Mouse (Mus musculus) heart, embryonic 11.5 days (tissue): ENCODE results near the gene Zfr. TPM values are rescaled to one million over a fixed set of nuclear protein-coding genes. Genes with fewer than 3 reads are reported as not detected.
A peak's percentile ranks its signal among the peaks of the same experiment; 100 is the strongest.

Source experiments
- ATAC-seq: fragments of 200-750 bp; cut with Nextera tagmentation; replicated peaks from 2 replicates; pipeline ENCODE4 v1.8.0; 2017; ENCODE audit warnings: moderate library complexity; ENCODE audit not compliant: insufficient number of reproducible peaks, low FRiP score, low TSS enrichment
- H3K27ac ChIP-seq: fragments of 300-500 bp; sonication (generic); 2 replicates; pipeline ENCODE4 v1.5.1; 2014; ENCODE audit warnings: mild to moderate bottlenecking, low read depth, low read length
- H3K27me3 ChIP-seq: fragments of 300-500 bp; sonication (generic); 2 replicates; pipeline ENCODE4 v1.6.1; 2014; ENCODE audit warnings: mild to moderate bottlenecking, low read length, mixed read lengths; ENCODE audit not compliant: control insufficient read depth, insufficient read depth
- H3K36me3 ChIP-seq: fragments of 300-500 bp; sonication (generic); 2 replicates; pipeline ENCODE4 v1.6.1; 2014; ENCODE audit warnings: mild to moderate bottlenecking, low read length, moderate library complexity, mixed read lengths; ENCODE audit not compliant: control insufficient read depth, insufficient read depth
- H3K4me1 ChIP-seq: fragments of 300-500 bp; sonication (generic); 2 replicates; pipeline ENCODE4 v1.6.1; 2014; ENCODE audit warnings: low read length; ENCODE audit not compliant: control insufficient read depth, insufficient read depth
- H3K4me2 ChIP-seq: fragments of 300-500 bp; sonication (generic); 2 replicates; pipeline ENCODE4 v1.6.1; 2014; ENCODE audit warnings: mild to moderate bottlenecking, moderate library complexity
- H3K4me3 ChIP-seq: fragments of 300-500 bp; sonication (generic); 2 replicates; pipeline ENCODE4 v1.5.1; 2014; ENCODE audit warnings: low read depth, low read length
- H3K9ac ChIP-seq: fragments of 300-500 bp; sonication (generic); 2 replicates; pipeline ENCODE4 v1.6.1; 2014; ENCODE audit warnings: mild to moderate bottlenecking, low read depth, low read length, moderate library complexity
- H3K9me3 ChIP-seq: fragments of 300-500 bp; sonication (generic); replicated peaks from 2 replicates; pipeline ENCODE4 v1.6.1; 2016; ENCODE audit warnings: low read length; ENCODE audit not compliant: control insufficient read depth
- WGBS: fragments of 180-500 bp; shearing (Covaris S2); extraction: QIAGEN DNeasy Blood & Tissue Kit; methylation state at CpG from one replicate; pipeline ENCODE4 v1.1.7; 2014; ENCODE audit not compliant: insufficient replicate concordance; 5-methylcytosine and 5-hydroxymethylcytosine counted together
- polyA plus RNA-seq: library from polyadenylated mRNA; unstranded; fragments of >200 nt; fragmentation: Nextera tagmentation; extraction: Ambion mirVana; gene quantifications from 2 replicates; pipeline ENCODE4 v1.2.1, GENCODE M21; 2014

The Zfr gene
- polyA plus RNA-seq, 1 experiment from 2014 or later = 118 TPM

DNA sequence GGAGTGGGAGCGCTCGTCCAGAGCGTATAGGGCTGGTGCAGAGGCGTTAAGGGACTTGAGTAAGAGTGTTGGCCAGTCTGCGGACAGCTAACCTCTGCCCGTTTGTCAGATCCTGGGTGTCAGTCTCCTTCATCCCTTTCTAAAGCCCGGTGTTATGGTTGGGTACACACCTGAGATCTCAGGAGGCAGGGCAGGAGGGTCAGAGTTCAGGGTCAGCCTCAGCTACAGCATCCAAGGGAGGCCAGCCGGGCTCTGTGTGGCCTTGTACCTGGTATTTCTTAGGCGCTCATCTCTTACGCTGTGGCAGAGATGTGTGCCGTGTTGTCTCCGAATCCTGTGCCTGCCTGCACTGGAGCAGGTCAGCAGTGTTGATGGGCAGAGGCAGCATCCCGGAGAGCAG lies 103.5 kb downstream of the Zfr start:
- Histone ChIP-seq H3K4me1 (peaks cover 37% of the 10 kb centered on the region), H3K9me3 (no peaks in the 10 kb centered on the region), H3K9ac (no peak overlapping the region), H3K27me3 (no peaks in the 10 kb centered on the region), H3K36me3 (no peaks in the 10 kb centered on the region), H3K4me2 (no peak overlapping the region), H3K27ac (no peak overlapping the region), H3K4me3 (no peak overlapping the region)
- no peak for ATAC-seq
- WGBS = 89% methylated on average over 13 of the region's 13 CpGs

- Histone ChIP-seq H3K9me3 (no peaks in the 10 kb centered on the region), H3K4me1 (peaks cover 40% of the 10 kb centered on the region), H3K9ac (no peak overlapping the region), H3K36me3 (no peaks in the 10 kb centered on the region), H3K4me3 (no peak overlapping the region), H3K27me3 (no peaks in the 10 kb centered on the region), H3K27ac (no peak overlapping the region), H3K4me2 (no peak overlapping the region)
- WGBS = 53% methylated on average over 8 of the region's 8 CpGs
- ATAC-seq = no peak
Observed at GRCm38 (mm10) chr15:12222564-12223302, 105.1 kb downstream of the Zfr start.

DNA sequence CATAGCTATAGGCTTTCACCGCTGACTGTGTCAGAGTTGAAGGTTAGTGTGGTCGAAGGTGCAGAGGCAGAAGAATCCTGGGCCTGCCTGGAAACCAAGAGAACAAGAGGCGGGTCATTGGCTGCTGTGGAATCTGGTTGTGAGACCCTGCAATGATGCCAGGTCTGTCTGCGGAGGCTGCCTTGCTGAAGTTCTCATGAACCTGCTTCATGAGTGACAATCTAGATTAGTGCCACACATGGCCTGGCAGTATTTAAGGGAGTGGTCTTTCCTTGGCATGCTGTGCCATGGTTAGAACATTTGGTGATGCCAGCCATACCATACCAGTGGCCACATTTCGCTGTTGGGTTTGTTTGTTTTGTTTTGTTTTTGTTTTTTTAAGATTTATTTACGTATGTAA lies 105.8 kb downstream of the Zfr start:
- Histone ChIP-seq H3K4me1 (peaks cover 43% of the 10 kb centered on the region), H3K27ac (no peak overlapping the region), H3K9me3 (no peaks in the 10 kb centered on the region), H3K4me3 (no peak overlapping the region), H3K36me3 (no peaks in the 10 kb centered on the region), H3K4me2 (no peak overlapping the region), H3K27me3 (no peaks in the 10 kb centered on the region), H3K9ac (no peak overlapping the region)
- ATAC-seq = no peak
- WGBS = 79% methylated on average over 6 of the region's 6 CpGs

DNA sequence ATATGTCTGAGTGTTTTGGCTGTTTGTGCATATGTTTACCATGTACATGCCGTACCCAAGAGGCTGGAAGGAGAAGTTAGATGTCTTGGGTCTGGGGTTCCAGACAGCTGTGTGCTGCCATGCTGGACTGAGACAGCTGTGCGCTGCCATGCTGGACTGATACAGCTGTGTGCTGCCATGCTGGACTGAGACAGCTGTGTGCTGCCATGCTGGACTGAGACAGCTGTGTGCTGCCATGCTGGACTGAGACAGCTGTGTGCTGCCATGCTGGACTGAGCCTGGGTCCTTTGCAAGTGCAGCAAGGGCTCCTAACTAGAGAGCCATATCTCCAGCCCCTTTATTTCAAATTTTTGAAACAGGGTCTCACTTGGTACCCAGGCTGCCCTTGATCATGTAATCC lies 106.6 kb downstream of the Zfr start:
- Histone ChIP-seq H3K27ac (no peak overlapping the region), H3K36me3 (no peaks in the 10 kb centered on the region), H3K27me3 (no peaks in the 10 kb centered on the region), H3K9me3 (no peaks in the 10 kb centered on the region), H3K4me2 (no peak overlapping the region), H3K4me1 (peaks cover 42% of the 10 kb centered on the region), H3K4me3 (no peak overlapping the region), H3K9ac (no peak overlapping the region)
- ATAC-seq = no peak
- 98% methylated on average over 2 of the region's 2 CpGs for WGBS

- Histone ChIP-seq H3K9me3 (no peaks in the 10 kb centered on the region), H3K36me3 (no peaks in the 10 kb centered on the region), H3K27ac (0 out of 2 replicates have a peak overlapping the region, but pooled peaks have one; percentile 4), H3K27me3 (no peaks in the 10 kb centered on the region), H3K9ac (no peak overlapping the region), H3K4me2 (no peak overlapping the region), H3K4me1 (peaks cover 43% of the 10 kb centered on the region), H3K4me3 (no peak overlapping the region)
- no peak for ATAC-seq
- 45% methylated on average over 4 of the region's 4 CpGs for WGBS
Observed at GRCm38 (mm10) chr15:12225062-12225461, 107.4 kb downstream of the Zfr start.

- no peak for ATAC-seq
- no peak overlapping the region for H3K4me2 ChIP-seq
- H3K4me1 ChIP-seq = peaks cover 47% of the 10 kb centered on the region
- H3K4me3 ChIP-seq = no peak overlapping the region
- no peaks in the 10 kb centered on the region for H3K9me3 ChIP-seq
- no peaks in the 10 kb centered on the region for H3K27me3 ChIP-seq
- no peak overlapping the region for H3K9ac ChIP-seq
- no peak overlapping the region for H3K27ac ChIP-seq
- no peaks in the 10 kb centered on the region for H3K36me3 ChIP-seq
- WGBS = 91% methylated on average over 15 of the region's 15 CpGs
Observed at GRCm38 (mm10) chr15:12226908-12227307, 109.3 kb downstream of the Zfr start.

GRCm38 (mm10) chr15:12227355-12227754 lies 109.7 kb downstream of the Zfr start:
- H3K4me2 ChIP-seq = no peak overlapping the region
- 64% methylated on average over 4 of the region's 4 CpGs for WGBS
- 0 out of 2 replicates have a peak overlapping the region, but pooled peaks have one; percentile 10 for H3K27ac ChIP-seq
- H3K4me1 ChIP-seq = peaks cover 46% of the 10 kb centered on the region
- no peak for ATAC-seq
- H3K36me3 ChIP-seq = no peaks in the 10 kb centered on the region
- H3K9me3 ChIP-seq = no peaks in the 10 kb centered on the region
- no peaks in the 10 kb centered on the region for H3K27me3 ChIP-seq
- no peak overlapping the region for H3K4me3 ChIP-seq
- H3K9ac ChIP-seq = no peak overlapping the region

DNA sequence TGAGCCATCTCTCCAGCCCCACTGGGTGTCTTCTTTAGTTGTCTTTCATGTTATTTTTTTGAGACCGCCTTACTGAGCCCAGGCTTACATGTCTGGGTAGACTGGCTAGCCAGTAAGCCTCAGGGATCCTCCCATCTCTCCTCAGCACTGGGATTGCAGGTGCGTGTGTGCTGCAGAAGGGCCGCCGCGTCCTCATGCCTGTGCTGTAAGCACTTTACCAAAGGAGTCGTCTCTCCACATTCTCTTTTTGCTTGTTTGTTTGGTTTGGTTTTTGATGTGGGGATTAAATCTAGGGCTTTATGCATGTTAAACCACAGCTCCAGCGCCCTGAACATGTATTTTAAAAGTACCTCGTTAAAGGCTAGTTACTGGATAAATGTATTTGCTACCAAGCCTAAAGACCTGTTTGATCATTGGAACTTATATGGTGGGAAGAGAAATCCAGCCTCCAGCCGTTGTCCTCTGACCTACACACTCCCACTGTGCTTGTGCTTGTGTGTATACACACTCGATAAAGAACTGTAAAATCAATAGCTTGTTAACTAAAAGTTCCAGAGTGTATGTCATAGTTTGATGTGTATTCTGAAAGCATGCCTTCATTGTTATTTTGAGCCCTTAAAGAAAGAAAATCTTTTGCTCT lies 112.1 kb downstream of the Zfr start:
- H3K27ac ChIP-seq = peak overlapping the region; percentile 10
- no peak for ATAC-seq
- no peaks in the 10 kb centered on the region for H3K27me3 ChIP-seq
- no peaks in the 10 kb centered on the region for H3K9me3 ChIP-seq
- no peak overlapping the region for H3K4me2 ChIP-seq
- 73% methylated on average over 10 of the region's 10 CpGs for WGBS
- H3K36me3 ChIP-seq = 0 out of 2 replicates have a peak, but pooled peaks cover 4% of the 10 kb centered on the region
- no peak overlapping the region for H3K4me3 ChIP-seq
- peaks cover 40% of the 10 kb centered on the region for H3K4me1 ChIP-seq
- H3K9ac ChIP-seq = no peak overlapping the region
